ENCODE assay signal across 9 mouse cellular contexts in the genomic region with DNA sequence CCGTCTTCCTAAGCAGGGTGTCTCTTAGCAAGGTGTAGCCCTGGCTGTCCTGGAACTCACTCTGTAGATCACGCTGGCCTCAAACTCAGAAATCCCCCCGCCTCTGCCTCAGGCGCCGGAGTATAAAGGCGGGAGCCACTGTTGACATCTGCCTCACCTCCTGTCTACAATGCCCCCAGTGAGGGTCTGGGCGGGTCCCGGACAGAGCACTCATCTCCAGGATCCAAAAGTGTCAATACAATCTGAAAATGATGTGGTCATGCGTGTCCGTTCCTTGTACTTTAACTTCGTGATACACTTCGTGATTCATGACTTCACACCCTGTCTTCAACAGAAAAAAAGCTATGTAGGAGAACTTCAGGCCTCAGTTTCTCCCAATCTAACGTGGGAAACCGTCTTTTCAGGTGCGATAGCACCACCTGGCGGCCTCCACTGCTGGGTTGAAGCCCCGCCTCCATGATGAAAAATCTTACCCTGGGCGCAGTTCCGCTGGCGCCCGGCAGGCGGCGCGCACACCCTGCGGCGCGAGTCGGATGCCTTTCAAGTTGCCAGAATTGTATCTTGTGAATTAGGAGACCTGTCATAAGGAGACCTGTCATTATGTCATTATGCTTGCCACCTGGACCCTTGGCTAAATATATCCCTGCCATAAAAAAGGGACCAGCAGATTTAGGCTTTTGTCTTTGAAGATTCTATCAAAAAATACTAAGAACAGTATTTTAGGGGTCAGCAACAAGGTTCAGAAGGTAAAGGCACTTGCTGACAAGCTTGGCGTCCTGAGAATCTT. TPM values are rescaled to one million over a fixed set of nuclear protein-coding genes. Genes with fewer than 3 reads are reported as not detected.
DNase-seq lines count a peak whose midpoint lies in the region; ATAC-seq and TF ChIP-seq lines count a peak whose summit lies in the region.
"Had no signal": no experiment of that assay in that cellular context is flagged by ENCODE, and none has a peak within 500 bp of the region (broad histone marks: within the 10 kb centered on the region; RNA-seq: fewer than 3 reads in every experiment).

No protein-coding gene starts in this region.

- intact Hi-C loops in heart, postnatal 14 days (cut with DNase I): loop anchor here (1.0 kb wide), 3 partner anchors 33 to 90 kb away; no protein-coding TSS in a partner anchor

- no peak overlapping the region for H3K9ac ChIP-seq in forebrain, embryonic 12.5 days
- H3K9ac ChIP-seq in neural tube, embryonic 15.5 days (replicated peaks): no peak overlapping the region

- H3K4me2 ChIP-seq in forebrain, embryonic 12.5 days: no peak overlapping the region
- peak overlapping the region; percentile 88 for H3K4me2 ChIP-seq in neural tube, embryonic 15.5 days

- TF ChIP-seq CTCF in layer of hippocampus, adult 2 months (conservative IDR thresholded peaks at IDR 0.05): peak; percentile 100
- peak; percentile 91 for TF ChIP-seq CTCF in lung, adult 2 months (IDR thresholded peaks at IDR 0.05; ENCODE audit: insufficient read depth, low read length)

- 0 out of 2 replicates have a peak overlapping the region, but pooled peaks have one; percentile 8 for H3K27ac ChIP-seq in forebrain, embryonic 12.5 days
- H3K27ac ChIP-seq in layer of hippocampus, adult 2 months: peak overlapping the region; percentile 96; the same call in 1 of the 2 replicates
- peak overlapping the region; percentile 94; the same call in 1 of the 2 replicates for H3K27ac ChIP-seq in neural tube, embryonic 15.5 days (replicated peaks)

- H3K4me3 ChIP-seq in forebrain, embryonic 12.5 days (replicated peaks): 0 out of 2 replicates have a peak overlapping the region, but pooled peaks have one; percentile 90
- no peak overlapping the region for H3K4me3 ChIP-seq in layer of hippocampus, adult 2 months
- H3K4me3 ChIP-seq in lung, adult 2 months (replicated peaks; ENCODE audit: extremely low read depth, low read depth, low read length): no peak overlapping the region
- H3K4me3 ChIP-seq in neural tube, embryonic 15.5 days (replicated peaks): peak overlapping the region; percentile 8; the same call in 1 of the 2 replicates

- no peaks in the 10 kb centered on the region for H3K9me3 ChIP-seq in forebrain, embryonic 12.5 days
- no peaks in the 10 kb centered on the region for H3K9me3 ChIP-seq in neural tube, embryonic 15.5 days (replicated peaks)

- peaks cover 51% of the 10 kb centered on the region for H3K4me1 ChIP-seq in forebrain, embryonic 12.5 days
- peaks cover 7% of the 10 kb centered on the region; the same call in 1 of the 2 replicates for H3K4me1 ChIP-seq in lung, adult 2 months (ENCODE audit: control insufficient read depth, insufficient read depth, low read length)
- peaks cover 53% of the 10 kb centered on the region for H3K4me1 ChIP-seq in neural tube, embryonic 15.5 days

- DNase-seq in CD8-positive naive resting alpha-beta T cell, adult 2 months (ENCODE audit: low read depth in 2 of 2, low spot score in 2 of 2): peak; percentile 95
- DNase-seq in c-Kit-negative CD71-positive TER-119-positive erythroid progenitor cells, embryonic 14.5 days (ENCODE audit: low read depth, low spot score): peak; percentile 82
- peak; percentile 95 to 97 for DNase-seq in heart, postnatal 14 days
- peak; percentile 92 to 98 for DNase-seq in layer of hippocampus, adult 2 months (ENCODE audit: low spot score in 2 of 2)
- DNase-seq in lung, adult 2 months: peak; percentile 94
- peak; percentile 87 for DNase-seq in testis, postnatal 14 days (ENCODE audit: low spot score)

- TF ChIP-seq POLR2A in lung, adult 2 months (IDR thresholded peaks at IDR 0.05; ENCODE audit: borderline replicate concordance, extremely low read depth, low read depth, low read length): no peak

- H3K27me3 ChIP-seq in forebrain, embryonic 12.5 days: peaks cover 42% of the 10 kb centered on the region
- peaks cover 38% of the 10 kb centered on the region for H3K27me3 ChIP-seq in neural tube, embryonic 15.5 days (replicated peaks)

- WGBS in forebrain, embryonic 12.5 days: 12% methylated on average over 29 of the region's 29 CpGs
- WGBS in lung, adult 2 months: 10% methylated on average over 29 of the region's 29 CpGs
- WGBS in neural tube, embryonic 15.5 days: 11% methylated on average over 29 of the region's 29 CpGs

- ATAC-seq in forebrain, embryonic 12.5 days (ENCODE audit: low FRiP score): peak; percentile 2; the same call in 1 of the 2 replicates
- no peak for ATAC-seq in neural tube, embryonic 15.5 days (ENCODE audit: low FRiP score)

- H3K36me3 ChIP-seq in forebrain, embryonic 12.5 days (replicated peaks): no peaks in the 10 kb centered on the region
- no peaks in the 10 kb centered on the region for H3K36me3 ChIP-seq in neural tube, embryonic 15.5 days

RNA-seq across cellular contexts. Expression of gene Arid3a, which starts 1.7 kb away (rescaled TPM):
- polyA plus RNA-seq in forebrain, embryonic 12.5 days (2016; fragmentation: Nextera tagmentation; extraction: Ambion mirVana): 4.5 and 4.7 TPM in 2 replicates
- 1 to 10 TPM; 2.2 to 2.6 TPM for total RNA-seq in heart, postnatal 14 days (2021)
- total RNA-seq in layer of hippocampus, adult 2 months (2021): 1 to 10 TPM; 7.5 to 8.5 TPM
- polyA plus RNA-seq in lung, adult 2 months (2012; rRNA removed): 7.8 and 8.6 TPM in 2 replicates
- polyA plus RNA-seq in neural tube, embryonic 15.5 days (2015; fragmentation: Nextera tagmentation; extraction: Ambion mirVana): 2.4 and 5.1 TPM in 2 replicates

RNA-seq across cellular contexts. Expression of gene R3hdm4, which starts 4.2 kb away (rescaled TPM):
- 162 and 173 TPM in 2 replicates for polyA plus RNA-seq in forebrain, embryonic 12.5 days (2016; fragmentation: Nextera tagmentation; extraction: Ambion mirVana)
- total RNA-seq in heart, postnatal 14 days (2021): 10 to 100 TPM; 81.8 to 93.4 TPM
- total RNA-seq in layer of hippocampus, adult 2 months (2021): 100 to 1,000 TPM; 365 to 385 TPM
- polyA plus RNA-seq in lung, adult 2 months (2012; rRNA removed): 129 and 162 TPM in 2 replicates
- 264 and 288 TPM in 2 replicates for polyA plus RNA-seq in neural tube, embryonic 15.5 days (2015; fragmentation: Nextera tagmentation; extraction: Ambion mirVana)

RNA-seq across cellular contexts. Expression of gene Kiss1r, which starts 8.4 kb away (rescaled TPM):
- 0.96 and 1.1 TPM in 2 replicates for polyA plus RNA-seq in forebrain, embryonic 12.5 days (2016; fragmentation: Nextera tagmentation; extraction: Ambion mirVana)
- total RNA-seq in heart, postnatal 14 days (2021): under 1 TPM; 0.41 to 0.43 TPM
- 1 to 10 TPM; 5.6 to 7.1 TPM for total RNA-seq in layer of hippocampus, adult 2 months (2021)
- polyA plus RNA-seq in lung, adult 2 months (2012; rRNA removed): 20.9 and 24.4 TPM in 2 replicates
- 1.8 and 2.8 TPM in 2 replicates for polyA plus RNA-seq in neural tube, embryonic 15.5 days (2015; fragmentation: Nextera tagmentation; extraction: Ambion mirVana)

RNA-seq across cellular contexts. Expression of gene Gm26602, which starts 14.5 kb away (rescaled TPM):
- 35.1 and 53.2 TPM in 2 replicates for polyA plus RNA-seq in forebrain, embryonic 12.5 days (2016; fragmentation: Nextera tagmentation; extraction: Ambion mirVana)
- total RNA-seq in heart, postnatal 14 days (2021): not detected
- not detected for total RNA-seq in layer of hippocampus, adult 2 months (2021)
- polyA plus RNA-seq in lung, adult 2 months (2012; rRNA removed): not detected in 2 replicates
- 22.7 and 23.6 TPM in 2 replicates for polyA plus RNA-seq in neural tube, embryonic 15.5 days (2015; fragmentation: Nextera tagmentation; extraction: Ambion mirVana)
- polyA plus RNA-seq: large intestine, adult 2 months had no signal

RNA-seq across cellular contexts. Expression of gene Med16, which starts 16.5 kb away (rescaled TPM):
- polyA plus RNA-seq in forebrain, embryonic 12.5 days (2016; fragmentation: Nextera tagmentation; extraction: Ambion mirVana): 59.9 and 62.3 TPM in 2 replicates
- 10 to 100 TPM; 48.3 to 51.5 TPM for total RNA-seq in heart, postnatal 14 days (2021)
- 10 to 100 TPM; 57.7 to 59.3 TPM for total RNA-seq in layer of hippocampus, adult 2 months (2021)
- 76.2 and 79.1 TPM in 2 replicates for polyA plus RNA-seq in lung, adult 2 months (2012; rRNA removed)
- polyA plus RNA-seq in neural tube, embryonic 15.5 days (2015; fragmentation: Nextera tagmentation; extraction: Ambion mirVana): 44.9 and 46.7 TPM in 2 replicates

Comparison
In these comparisons a context has a peak if more than half of its experiments do, and no peak if none do; other contexts are left out.
1. H3K27ac ChIP-seq: peak in every context shown above with its lines; median percentile 96 in layer of hippocampus, adult 2 months; 94 in neural tube, embryonic 15.5 days; 8 in forebrain, embryonic 12.5 days.
2. H3K4me3 ChIP-seq: peak in forebrain, embryonic 12.5 days (single experiment) and neural tube, embryonic 15.5 days (single experiment); none in layer of hippocampus, adult 2 months (single experiment) and lung, adult 2 months (single experiment).
3. Peak in every context shown above with its lines, with median percentiles within 50 percentile points of each other: DNase-seq.